Mouse (Mus musculus): Measurements from ENCODE around the gene Tmem54.
A peak's percentile ranks its signal among the peaks of the same experiment; 100 is the strongest.

Gene Tmem54

GRCm38 (mm10) chr4:129081512-129081911 is 23.8 kb upstream of the Tmem54 start:
- no peaks in the 10 kb centered on the region for H3K27me3 ChIP-seq (ENCODE audit: control insufficient read depth, insufficient read depth, low read length, poor library complexity, severe bottlenecking)
- no peak for DNase-seq (ENCODE audit: low read depth, low spot score)
- peaks cover 17% of the 10 kb centered on the region for H3K36me3 ChIP-seq (ENCODE audit: control insufficient read depth, insufficient read depth, low read length, poor library complexity, severe bottlenecking)

DNA sequence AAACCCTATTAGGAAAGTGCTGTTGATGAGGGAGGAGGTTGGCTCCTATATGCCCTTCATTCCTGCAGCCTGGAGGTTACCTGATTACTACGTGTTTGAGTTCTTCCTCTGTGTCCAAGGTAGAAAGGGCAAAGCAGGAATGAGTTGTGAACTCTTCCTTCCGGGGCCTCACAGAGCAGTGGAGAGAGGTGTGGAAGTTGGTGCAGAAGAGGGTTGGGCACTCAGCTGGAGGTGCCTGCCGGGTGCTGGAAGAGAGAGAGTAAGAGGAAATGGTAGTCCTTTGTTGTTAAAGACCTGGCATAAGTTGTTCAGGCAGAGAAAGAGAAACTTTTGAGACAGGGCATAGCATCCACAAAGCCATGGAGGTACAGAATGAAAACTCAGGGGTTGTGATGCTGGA is 23.4 kb upstream of the Tmem54 start:
- no peaks in the 10 kb centered on the region for H3K27me3 ChIP-seq (ENCODE audit: control insufficient read depth, insufficient read depth, low read length, poor library complexity, severe bottlenecking)
- DNase-seq (ENCODE audit: low read depth, low spot score) = no peak
- peaks cover 13% of the 10 kb centered on the region for H3K36me3 ChIP-seq (ENCODE audit: control insufficient read depth, insufficient read depth, low read length, poor library complexity, severe bottlenecking)

- DNase-seq (ENCODE audit: low read depth, low spot score) = peak; percentile 85
- peaks cover 11% of the 10 kb centered on the region for H3K36me3 ChIP-seq (ENCODE audit: control insufficient read depth, insufficient read depth, low read length, poor library complexity, severe bottlenecking)
- H3K27me3 ChIP-seq (ENCODE audit: control insufficient read depth, insufficient read depth, low read length, poor library complexity, severe bottlenecking) = no peaks in the 10 kb centered on the region
Observed at GRCm38 (mm10) chr4:129082379-129083115, 22.8 kb upstream of the Tmem54 start.

DNA sequence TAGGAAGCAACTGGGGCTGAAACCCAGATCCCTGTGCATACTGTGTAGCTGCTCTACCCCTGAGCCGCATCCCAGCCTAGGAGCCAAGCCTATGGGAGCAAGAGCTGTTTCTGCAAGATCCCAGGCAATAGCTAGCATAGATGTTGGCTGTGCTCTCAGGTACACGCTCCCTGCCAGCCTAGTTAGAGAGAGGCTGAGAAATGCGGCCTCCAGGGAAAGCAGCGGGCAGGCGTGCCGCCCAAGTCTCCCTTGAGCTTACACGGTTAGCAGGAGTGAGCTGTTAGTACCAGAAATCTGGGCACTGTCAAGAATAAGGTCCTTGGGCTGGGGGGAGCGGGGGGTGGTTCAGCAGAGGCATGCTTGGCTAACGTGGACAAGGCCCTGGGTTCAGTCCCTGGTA is 20.5 kb upstream of the Tmem54 start:
- DNase-seq (ENCODE audit: low read depth, low spot score) = no peak
- no peaks in the 10 kb centered on the region for H3K27me3 ChIP-seq (ENCODE audit: control insufficient read depth, insufficient read depth, low read length, poor library complexity, severe bottlenecking)
- H3K36me3 ChIP-seq (ENCODE audit: control insufficient read depth, insufficient read depth, low read length, poor library complexity, severe bottlenecking) = peaks cover 4% of the 10 kb centered on the region

DNA sequence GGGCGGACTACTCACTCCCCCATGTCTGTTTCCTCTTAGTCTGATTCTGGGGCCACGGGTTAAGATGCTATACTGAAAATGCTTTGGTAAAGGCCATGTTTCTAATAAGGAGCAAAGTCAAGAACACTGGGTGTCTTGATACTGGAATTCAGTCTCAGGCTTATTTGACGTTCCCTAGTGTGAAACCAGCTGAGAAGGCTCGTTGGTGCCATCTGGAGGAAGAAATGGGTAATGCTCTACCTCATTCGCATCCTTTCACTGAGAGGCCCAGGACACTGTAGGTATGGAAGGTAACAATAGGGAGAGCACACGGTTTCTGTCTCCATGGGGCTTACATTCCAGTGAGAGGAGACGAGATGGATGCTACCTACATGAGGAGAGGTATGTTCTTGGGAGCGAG is 19.3 kb upstream of the Tmem54 start:
- DNase-seq (ENCODE audit: low read depth, low spot score) = peak; percentile 88
- H3K36me3 ChIP-seq (ENCODE audit: control insufficient read depth, insufficient read depth, low read length, poor library complexity, severe bottlenecking) = peaks cover 2% of the 10 kb centered on the region

GRCm38 (mm10) chr4:129087850-129088249 is 17.5 kb upstream of the Tmem54 start:
- no peaks in the 10 kb centered on the region for H3K27me3 ChIP-seq (ENCODE audit: control insufficient read depth, insufficient read depth, low read length, poor library complexity, severe bottlenecking)
- DNase-seq (ENCODE audit: low read depth, low spot score) = no peak
- peaks cover 2% of the 10 kb centered on the region for H3K36me3 ChIP-seq (ENCODE audit: control insufficient read depth, insufficient read depth, low read length, poor library complexity, severe bottlenecking)

More for the DNA sequence above, 19.3 kb upstream of the Tmem54 start:
- H3K27me3 ChIP-seq (ENCODE audit: control insufficient read depth, insufficient read depth, low read length, poor library complexity, severe bottlenecking) = no peaks in the 10 kb centered on the region

DNA sequence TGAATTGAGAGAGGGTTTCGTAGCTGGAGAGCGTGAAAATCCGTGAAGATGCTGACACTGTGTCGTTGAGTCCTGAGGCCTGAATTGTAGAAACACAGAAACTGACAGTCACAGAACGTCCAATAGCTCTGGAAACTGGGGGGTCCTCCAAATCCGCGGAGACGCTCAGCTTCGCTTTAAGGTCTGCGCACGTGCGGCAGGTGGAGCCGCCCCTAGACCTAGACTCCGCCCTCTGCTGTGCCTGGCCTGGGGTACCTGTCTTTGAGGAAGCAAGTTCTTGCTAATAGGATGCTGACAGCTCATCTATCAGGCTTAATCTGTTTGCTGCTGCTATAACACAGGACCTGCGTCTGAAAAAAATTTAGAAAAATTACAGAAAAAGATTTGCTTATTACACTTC is 10.1 kb upstream of the Tmem54 start:
- no peaks in the 10 kb centered on the region for H3K36me3 ChIP-seq (ENCODE audit: control insufficient read depth, insufficient read depth, low read length, poor library complexity, severe bottlenecking)
- no peak for DNase-seq (ENCODE audit: low read depth, low spot score)
- no peaks in the 10 kb centered on the region for H3K27me3 ChIP-seq (ENCODE audit: control insufficient read depth, insufficient read depth, low read length, poor library complexity, severe bottlenecking)

DNA sequence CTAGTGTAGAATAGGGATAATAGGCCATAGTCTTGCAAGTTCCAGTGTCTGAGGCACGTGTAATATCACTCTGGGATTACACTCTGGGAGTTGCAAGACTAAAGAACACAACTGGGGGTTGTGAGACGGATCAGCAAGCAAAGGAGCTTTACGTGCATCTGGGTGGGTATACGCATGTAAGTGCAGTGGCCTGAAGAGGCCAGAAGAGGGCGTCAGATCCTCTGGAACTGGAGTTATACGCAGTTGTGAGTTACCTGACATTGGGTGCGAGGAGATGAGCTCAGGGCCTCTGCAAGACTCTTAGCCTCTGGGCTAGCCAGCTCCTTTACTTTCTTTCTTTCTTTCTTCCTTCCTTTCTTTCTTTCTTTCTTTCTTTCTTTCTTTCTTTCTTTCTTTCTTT is 8.3 kb upstream of the Tmem54 start:
- no peak for DNase-seq (ENCODE audit: low read depth, low spot score)
- H3K27me3 ChIP-seq (ENCODE audit: control insufficient read depth, insufficient read depth, low read length, poor library complexity, severe bottlenecking) = no peaks in the 10 kb centered on the region
- no peaks in the 10 kb centered on the region for H3K36me3 ChIP-seq (ENCODE audit: control insufficient read depth, insufficient read depth, low read length, poor library complexity, severe bottlenecking)

GRCm38 (mm10) chr4:129102133-129102829 is 3.1 kb upstream of the Tmem54 start:
- H3K27me3 ChIP-seq (ENCODE audit: control insufficient read depth, insufficient read depth, low read length, poor library complexity, severe bottlenecking) = no peaks in the 10 kb centered on the region; the same call in 1 of the 2 replicates
- no peaks in the 10 kb centered on the region for H3K36me3 ChIP-seq (ENCODE audit: control insufficient read depth, insufficient read depth, low read length, poor library complexity, severe bottlenecking)
- DNase-seq (ENCODE audit: low read depth, low spot score) = no peak

DNA sequence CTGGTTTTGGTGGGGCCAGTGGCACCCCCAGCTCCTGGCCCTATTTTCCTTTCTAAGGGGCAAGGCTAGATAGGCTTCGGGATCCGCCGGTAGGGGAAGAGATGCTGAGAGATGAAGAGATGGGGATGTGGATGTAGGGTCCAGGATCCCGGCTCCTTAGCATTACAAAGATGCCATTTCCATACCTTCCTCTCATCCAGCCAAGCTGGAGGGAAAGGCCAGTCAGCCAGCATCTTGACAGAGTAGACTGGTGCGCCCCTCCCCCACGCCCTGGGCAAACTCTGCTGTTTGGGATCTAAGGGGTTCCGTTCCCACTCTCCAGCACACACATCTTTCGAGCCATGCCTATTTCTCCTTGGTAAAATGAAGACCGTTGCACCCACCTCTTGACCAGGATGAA is 725 bp downstream of the Tmem54 start:
- H3K36me3 ChIP-seq (ENCODE audit: control insufficient read depth, insufficient read depth, low read length, poor library complexity, severe bottlenecking) = no peaks in the 10 kb centered on the region
- no peaks in the 10 kb centered on the region; the same call in 1 of the 2 replicates for H3K27me3 ChIP-seq (ENCODE audit: control insufficient read depth, insufficient read depth, low read length, poor library complexity, severe bottlenecking)
- no peak for DNase-seq (ENCODE audit: low read depth, low spot score)

- Histone ChIP-seq H3K36me3 (ENCODE audit: control insufficient read depth, insufficient read depth, low read length, poor library complexity, severe bottlenecking) (no peaks in the 10 kb centered on the region), H3K27me3 (ENCODE audit: control insufficient read depth, insufficient read depth, low read length, poor library complexity, severe bottlenecking) (no peaks in the 10 kb centered on the region; the same call in 1 of the 2 replicates)
- DNase-seq (ENCODE audit: low read depth, low spot score) = no peak
Observed at GRCm38 (mm10) chr4:129107348-129107899, 2.1 kb downstream of the Tmem54 start.

DNA sequence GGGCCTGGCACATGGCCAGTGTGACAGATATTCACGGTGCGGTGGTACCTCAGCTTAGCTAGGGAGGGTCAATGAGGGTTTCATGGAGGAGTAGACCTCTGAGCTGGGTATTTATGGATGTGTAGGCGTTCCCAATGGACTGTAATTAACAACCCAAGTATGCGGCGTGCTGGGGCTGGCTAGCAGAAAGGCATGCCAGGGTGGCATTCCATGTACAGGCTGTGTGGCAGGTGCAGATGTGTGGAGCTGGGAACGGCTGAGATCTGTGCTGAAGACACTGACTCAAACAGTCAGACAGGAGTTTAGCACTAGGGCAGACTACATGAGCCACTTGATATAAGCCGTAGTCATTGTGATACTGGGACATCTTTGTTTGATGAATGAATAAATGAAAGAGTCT is 3.3 kb downstream of the Tmem54 start:
- Histone ChIP-seq H3K27me3 (ENCODE audit: control insufficient read depth, insufficient read depth, low read length, poor library complexity, severe bottlenecking) (no peaks in the 10 kb centered on the region; the same call in 1 of the 2 replicates), H3K36me3 (ENCODE audit: control insufficient read depth, insufficient read depth, low read length, poor library complexity, severe bottlenecking) (no peaks in the 10 kb centered on the region)
- no peak for DNase-seq (ENCODE audit: low read depth, low spot score)

GRCm38 (mm10) chr4:129110804-129111203 is 5.5 kb downstream of the Tmem54 start:
- H3K27me3 ChIP-seq (ENCODE audit: control insufficient read depth, insufficient read depth, low read length, poor library complexity, severe bottlenecking) = no peaks in the 10 kb centered on the region
- DNase-seq (ENCODE audit: low read depth, low spot score) = no peak

DNA sequence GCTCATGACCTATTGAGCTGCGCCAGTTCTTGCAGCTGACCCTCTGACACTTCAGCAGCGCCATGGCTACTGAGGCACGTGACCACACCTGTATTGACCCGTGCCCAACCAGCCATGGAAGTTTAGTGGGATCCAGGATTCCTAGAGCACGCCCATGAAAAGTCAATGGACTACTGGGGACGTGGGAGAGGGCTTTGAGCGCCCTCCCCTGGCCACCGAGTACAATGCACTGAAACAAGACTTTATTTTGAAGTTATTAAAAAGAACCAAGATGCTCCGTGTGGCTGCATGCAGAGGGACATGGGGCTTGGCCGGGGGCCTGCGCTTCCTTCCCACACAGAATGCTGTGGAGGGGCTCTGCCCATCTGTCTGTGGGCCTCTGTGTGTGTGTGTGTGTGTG is 6.0 kb downstream of the Tmem54 start:
- no peak for DNase-seq (ENCODE audit: low read depth, low spot score)
- Histone ChIP-seq H3K27me3 (ENCODE audit: control insufficient read depth, insufficient read depth, low read length, poor library complexity, severe bottlenecking) (no peaks in the 10 kb centered on the region), H3K36me3 (ENCODE audit: control insufficient read depth, insufficient read depth, low read length, poor library complexity, severe bottlenecking) (no peaks in the 10 kb centered on the region)

More at GRCm38 (mm10) chr4:129110804-129111203, 5.5 kb downstream of the Tmem54 start:
- no peaks in the 10 kb centered on the region for H3K36me3 ChIP-seq (ENCODE audit: control insufficient read depth, insufficient read depth, low read length, poor library complexity, severe bottlenecking)

GRCm38 (mm10) chr4:129112231-129112630 is 6.9 kb downstream of the Tmem54 start:
- no peaks in the 10 kb centered on the region for H3K27me3 ChIP-seq (ENCODE audit: control insufficient read depth, insufficient read depth, low read length, poor library complexity, severe bottlenecking)
- no peak for DNase-seq (ENCODE audit: low read depth, low spot score)
- H3K36me3 ChIP-seq (ENCODE audit: control insufficient read depth, insufficient read depth, low read length, poor library complexity, severe bottlenecking) = no peaks in the 10 kb centered on the region

Data from splenic B cell, adult 2 months (primary cell).